Mouse (Mus musculus): ENCODE measurements around the gene Gclm.

DNA sequence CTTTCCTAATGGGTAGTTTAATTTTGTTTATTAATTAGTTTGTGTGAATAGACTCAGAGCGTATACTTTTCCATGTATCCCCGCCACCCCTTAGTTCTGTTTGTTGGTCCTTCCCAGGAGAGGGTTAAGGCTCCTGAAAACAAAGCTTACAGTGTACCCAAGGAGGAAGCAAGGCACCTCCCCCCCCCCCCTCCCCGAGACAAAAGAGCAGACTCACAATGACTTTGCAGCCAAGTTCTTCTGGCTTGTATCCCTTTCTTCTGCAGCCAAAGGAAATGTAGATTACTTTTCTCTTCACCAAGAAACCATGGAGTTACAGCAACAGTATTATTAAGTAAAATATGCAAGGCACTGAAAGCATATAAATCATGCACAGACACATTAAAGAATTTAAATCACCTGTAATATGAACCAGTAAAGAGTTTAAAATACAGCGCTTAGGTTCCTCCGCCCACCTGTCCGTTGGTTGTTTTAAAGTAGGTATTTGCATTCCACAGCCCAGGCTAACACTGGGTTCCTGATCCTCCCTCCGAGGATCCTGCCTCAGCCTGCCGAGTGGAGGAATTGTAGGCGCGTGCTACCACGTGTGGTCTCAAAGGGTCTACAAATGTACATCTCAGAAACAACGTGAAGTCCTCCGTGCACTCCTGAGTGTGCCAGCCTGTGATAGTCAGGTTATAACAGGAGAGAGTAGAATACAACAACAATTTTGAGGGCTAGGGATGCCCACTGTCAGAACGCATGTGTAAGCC, 1.8 kb upstream of the Gclm start:
- no peak for TF ChIP-seq CTCF (conservative IDR thresholded peaks at IDR 0.05; ENCODE audit: low read length)
- no peak for TF ChIP-seq POU5F1 (IDR thresholded peaks at IDR 0.05; ENCODE audit: borderline replicate concordance, low read length)
